Mouse (Mus musculus) small intestine, adult 2 months (tissue): Measurements from ENCODE around the gene Psmd3.

Source experiments
- CTCF ChIP-seq: fragments of 200-500 bp; IDR thresholded peaks from 2 replicates; pipeline ENCODE4 v1.5.1; 2012; ENCODE audit warnings: low read depth, mild to moderate bottlenecking, control low read depth, inconsistent platforms, low read length, moderate library complexity, mixed read lengths; ENCODE audit not compliant: insufficient replicate concordance, insufficient read length; ENCODE audit errors: extremely low read depth
- POLR2A ChIP-seq: fragments of 200-500 bp; IDR thresholded peaks from 2 replicates; pipeline ENCODE4 v1.6.1; 2012; ENCODE audit warnings: low read depth, mild to moderate bottlenecking, control low read depth, inconsistent platforms, low read length, moderate library complexity

GRCm38 (mm10) chr11:98708282-98708956, 26.1 kb downstream of the Psmd3 start:
- no peak for TF ChIP-seq POLR2A
- no peak for TF ChIP-seq CTCF
